Mouse (Mus musculus): ENCODE results near the gene Rsph9. TPM values are rescaled to one million over a fixed set of nuclear protein-coding genes. Genes with fewer than 3 reads are reported as not detected.

Rsph9 gene
- polyA plus RNA-seq, 1 experiment from 2014 or later: 11.1 TPM

DNA sequence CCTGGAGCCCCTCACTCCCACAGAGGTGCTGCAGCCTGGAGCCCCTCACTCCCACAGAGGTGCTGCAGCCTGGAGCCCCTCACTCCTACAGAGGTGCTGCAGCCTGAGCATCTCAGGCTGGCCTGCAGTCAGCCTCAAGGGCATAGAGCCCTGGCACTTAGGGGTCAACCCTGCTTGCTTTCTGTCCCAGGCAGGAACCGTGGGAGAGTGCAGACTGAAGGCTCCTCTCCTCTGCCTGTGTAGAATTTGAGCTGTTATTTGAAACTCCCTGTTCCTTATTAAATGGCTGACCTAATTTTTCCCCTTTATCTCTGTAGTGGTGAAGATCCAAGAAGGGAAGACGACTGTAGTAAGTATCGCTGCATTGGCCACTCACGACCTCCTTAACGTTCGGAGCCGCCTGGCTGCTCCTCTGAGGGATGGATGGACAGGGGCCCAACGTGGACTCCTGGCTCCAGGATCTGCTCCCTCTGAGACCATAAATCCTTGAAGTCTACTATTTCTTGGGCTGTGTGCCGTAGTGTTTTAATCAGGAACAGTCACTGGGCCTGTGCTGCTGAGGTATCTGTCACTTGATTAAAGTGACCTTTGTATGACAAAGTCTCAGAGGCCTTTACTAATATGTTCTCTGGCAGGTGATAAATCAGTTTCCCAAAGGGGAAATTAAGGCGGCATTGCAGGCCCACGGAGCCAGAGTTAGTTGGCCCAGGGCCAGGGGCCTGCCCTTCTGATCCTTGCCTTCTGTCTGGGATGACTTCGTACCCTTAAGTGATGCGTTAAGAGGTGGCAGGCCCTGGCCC lies 26.2 kb downstream of the Rsph9 start:
- WGBS: 26% methylated on average over 13 of the region's 13 CpGs
- H3K27ac ChIP-seq: no peak overlapping the region

GRCm38 (mm10) chr17:46116881-46117280 lies 27.1 kb downstream of the Rsph9 start:
- no peak overlapping the region for H3K4me2 ChIP-seq (replicated peaks)
- H3K9me3 ChIP-seq: no peaks in the 10 kb centered on the region
- H3K36me3 ChIP-seq: peaks cover 38% of the 10 kb centered on the region
- WGBS: 79% methylated on average over 3 of the region's 3 CpGs
- peak overlapping the region; percentile 45; the same call in 1 of the 2 replicates for H3K9ac ChIP-seq
- H3K27me3 ChIP-seq: no peaks in the 10 kb centered on the region
- H3K4me1 ChIP-seq: peaks cover 49% of the 10 kb centered on the region
- no peak overlapping the region for H3K27ac ChIP-seq
- H3K4me3 ChIP-seq: no peak overlapping the region
- ATAC-seq (ENCODE audit: low FRiP score, low read depth): no peak

More for the DNA sequence above, 26.2 kb downstream of the Rsph9 start:
- Histone ChIP-seq H3K9me3 (no peaks in the 10 kb centered on the region), H3K27me3 (no peaks in the 10 kb centered on the region), H3K4me2 (replicated peaks) (no peak overlapping the region), H3K4me3 (no peak overlapping the region), H3K9ac (peak overlapping the region; percentile 27; the same call in 1 of the 2 replicates), H3K4me1 (peaks cover 45% of the 10 kb centered on the region), H3K36me3 (peaks cover 48% of the 10 kb centered on the region)
- ATAC-seq (ENCODE audit: low FRiP score, low read depth): no peak

DNA sequence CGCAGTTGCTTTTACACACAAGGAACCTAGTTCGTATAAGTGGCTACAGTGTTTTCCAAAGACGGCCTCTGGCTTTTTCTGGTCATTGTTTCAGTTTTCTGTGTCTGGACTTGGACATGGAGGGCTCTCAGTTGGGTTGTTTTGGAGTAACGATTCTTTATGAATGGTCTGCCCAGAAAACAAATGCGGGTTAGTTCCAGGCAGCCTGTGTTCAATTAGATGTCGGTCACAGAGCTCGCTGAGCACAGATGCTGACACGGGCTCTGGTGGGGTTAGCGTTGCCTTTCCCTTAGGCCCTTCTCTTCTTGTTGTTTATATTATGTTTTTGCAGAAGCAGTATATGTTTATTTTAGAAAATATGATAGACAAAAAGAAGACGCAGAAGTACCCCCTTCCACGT lies 27.9 kb downstream of the Rsph9 start:
- ATAC-seq (ENCODE audit: low FRiP score, low read depth): no peak
- Histone ChIP-seq H3K4me3 (no peak overlapping the region), H3K9me3 (no peaks in the 10 kb centered on the region), H3K36me3 (peaks cover 36% of the 10 kb centered on the region), H3K9ac (no peak overlapping the region), H3K4me1 (peaks cover 55% of the 10 kb centered on the region), H3K27ac (0 out of 2 replicates have a peak overlapping the region, but pooled peaks have one; percentile 16), H3K27me3 (no peaks in the 10 kb centered on the region), H3K4me2 (replicated peaks) (0 out of 2 replicates have a peak overlapping the region, but pooled peaks have one; percentile 1)
- WGBS: 43% methylated on average over 11 of the region's 11 CpGs

GRCm38 (mm10) chr17:46115489-46115888 lies 28.5 kb downstream of the Rsph9 start:
- Histone ChIP-seq H3K27ac (peak overlapping the region; percentile 16; the same call in 1 of the 2 replicates), H3K4me3 (no peak overlapping the region), H3K27me3 (no peaks in the 10 kb centered on the region), H3K9ac (peak overlapping the region; percentile 25; the same call in 1 of the 2 replicates), H3K4me1 (peaks cover 55% of the 10 kb centered on the region), H3K4me2 (replicated peaks) (no peak overlapping the region), H3K36me3 (peaks cover 34% of the 10 kb centered on the region), H3K9me3 (no peaks in the 10 kb centered on the region)
- ATAC-seq (ENCODE audit: low FRiP score, low read depth): no peak
- 30% methylated on average over 2 of the region's 2 CpGs for WGBS

DNA sequence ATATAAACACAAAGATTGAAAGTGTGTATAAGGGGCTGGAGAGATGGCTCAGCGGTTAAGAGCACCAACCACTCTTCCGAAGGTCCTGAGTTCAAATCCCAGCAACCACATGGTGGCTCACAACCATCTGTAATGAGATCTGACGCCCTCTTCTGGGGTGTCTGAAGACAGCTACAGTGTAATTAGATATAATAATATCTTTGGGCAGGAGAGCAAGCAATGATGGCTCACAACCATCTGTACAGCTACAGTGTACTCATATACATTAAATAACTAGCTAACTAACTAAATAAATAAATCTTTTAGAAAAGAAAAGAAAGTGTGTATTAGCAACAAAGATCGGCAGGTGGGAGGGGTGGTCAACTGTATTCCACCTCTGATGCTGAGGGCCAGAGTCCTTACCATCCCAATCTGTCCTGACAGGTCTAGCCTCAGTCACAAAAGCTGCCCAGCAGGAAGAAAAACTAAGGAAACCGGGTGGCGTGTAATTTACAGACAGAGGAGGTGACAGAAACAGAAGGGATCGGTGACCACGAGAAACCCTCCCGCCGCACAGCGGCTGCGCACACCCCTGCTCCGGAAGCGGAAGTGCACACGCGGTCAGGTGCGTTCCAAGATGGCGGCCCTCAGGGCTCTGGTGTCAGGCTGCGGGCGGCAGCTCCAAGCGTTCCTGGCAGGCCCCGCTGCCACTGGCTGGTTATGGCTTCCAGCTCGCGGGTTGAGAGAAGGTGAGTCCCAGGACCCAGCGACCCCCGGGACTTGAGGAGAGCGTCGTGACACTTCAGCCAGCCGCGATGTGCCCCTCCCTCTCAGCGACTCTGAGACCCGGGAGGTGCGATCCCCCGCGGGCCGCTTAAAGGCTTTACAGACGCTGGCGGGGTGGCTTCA lies 33.4 kb downstream of the Rsph9 start, which contains the start of gene Mrps18a:
Gene Mrps18a, plus strand, starts transcription at position 585 of the 888 bp plus-strand sequence.
- 5% methylated on average over 38 of the region's 38 CpGs for WGBS
- H3K27ac ChIP-seq: peak within 1 kb of the TSS; percentile 55

GRCm38 (mm10) chr17:46108286-46108685 lies 35.7 kb downstream of the Rsph9 start:
- WGBS: 83% methylated on average over 4 of the region's 4 CpGs
- no peak overlapping the region for H3K4me3 ChIP-seq

More for the DNA sequence above, 33.4 kb downstream of the Rsph9 start, which contains the start of gene Mrps18a:
- Histone ChIP-seq H3K27me3 (peaks cover 4% of the 10 kb centered on the region), H3K4me1 (peaks cover 28% of the 10 kb centered on the region), H3K9ac (peak within 1 kb of the TSS; percentile 86), H3K4me2 (replicated peaks) (peak within 1 kb of the TSS; percentile 88), H3K4me3 (peak within 1 kb of the TSS; percentile 85), H3K36me3 (peaks cover 8% of the 10 kb centered on the region; the same call in 1 of the 2 replicates), H3K9me3 (no peaks in the 10 kb centered on the region)
- peak; percentile 91 for ATAC-seq (ENCODE audit: low FRiP score, low read depth)

GRCm38 (mm10) chr17:46104487-46104886 lies 39.5 kb downstream of the Rsph9 start:
- ATAC-seq (ENCODE audit: low FRiP score, low read depth): peak; percentile 91
- 0 out of 2 replicates have a peak overlapping the region, but pooled peaks have one; percentile 12 for H3K27ac ChIP-seq
- 0 out of 2 replicates have a peak overlapping the region, but pooled peaks have one; percentile 9 for H3K9ac ChIP-seq
- H3K27me3 ChIP-seq: peaks cover 3% of the 10 kb centered on the region
- H3K4me2 ChIP-seq (replicated peaks): peak overlapping the region; percentile 17
- peaks cover 12% of the 10 kb centered on the region for H3K4me1 ChIP-seq
- H3K36me3 ChIP-seq: no peaks in the 10 kb centered on the region
- H3K4me3 ChIP-seq: no peak overlapping the region
- WGBS: 14% methylated on average over 12 of the region's 12 CpGs
- no peaks in the 10 kb centered on the region for H3K9me3 ChIP-seq

More at GRCm38 (mm10) chr17:46108286-46108685, 35.7 kb downstream of the Rsph9 start:
- Histone ChIP-seq H3K9ac (no peak overlapping the region), H3K36me3 (peaks cover 2% of the 10 kb centered on the region; the same call in 1 of the 2 replicates), H3K27ac (no peak overlapping the region), H3K9me3 (no peaks in the 10 kb centered on the region), H3K4me1 (peaks cover 21% of the 10 kb centered on the region), H3K27me3 (peaks cover 4% of the 10 kb centered on the region), H3K4me2 (replicated peaks) (no peak overlapping the region)
- no peak for ATAC-seq (ENCODE audit: low FRiP score, low read depth)

DNA sequence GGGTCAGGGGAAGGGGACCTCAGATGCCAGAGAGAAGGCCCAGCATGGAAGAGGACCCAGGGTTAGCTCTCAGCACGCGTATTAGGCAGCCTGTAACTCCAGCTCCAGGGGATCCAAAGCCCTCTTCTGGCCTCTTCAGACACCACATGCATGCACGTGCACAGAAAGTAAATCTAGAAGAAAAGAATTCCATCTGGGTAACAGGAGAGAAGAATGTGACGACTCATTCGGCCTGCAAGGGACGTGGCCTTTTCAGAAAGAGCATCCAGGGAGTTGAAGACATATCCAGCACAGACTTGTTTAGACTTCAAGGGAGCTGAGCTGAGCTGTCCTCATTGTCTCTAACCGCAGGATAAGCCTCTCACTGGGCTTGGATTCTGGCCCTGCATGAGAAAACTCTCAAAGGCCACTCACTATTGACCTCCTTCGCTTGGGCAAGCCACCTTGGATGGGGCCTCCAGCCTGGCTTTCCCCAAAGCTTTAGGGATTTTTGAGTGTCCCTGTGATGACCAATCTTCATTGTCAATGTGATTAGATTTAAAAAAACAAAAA lies 41.3 kb downstream of the Rsph9 start:
- Histone ChIP-seq H3K9ac (no peak overlapping the region), H3K36me3 (no peaks in the 10 kb centered on the region), H3K4me1 (peaks cover 12% of the 10 kb centered on the region), H3K9me3 (no peaks in the 10 kb centered on the region), H3K27ac (no peak overlapping the region), H3K4me2 (replicated peaks) (no peak overlapping the region), H3K4me3 (no peak overlapping the region), H3K27me3 (no peaks in the 10 kb centered on the region)
- WGBS: 65% methylated on average over 8 of the region's 8 CpGs
- no peak for ATAC-seq (ENCODE audit: low FRiP score, low read depth)

- ATAC-seq (ENCODE audit: low FRiP score, low read depth): no peak
- no peaks in the 10 kb centered on the region for H3K36me3 ChIP-seq
- no peak overlapping the region for H3K4me3 ChIP-seq
- no peaks in the 10 kb centered on the region for H3K9me3 ChIP-seq
- H3K27me3 ChIP-seq: no peaks in the 10 kb centered on the region
- H3K4me2 ChIP-seq (replicated peaks): no peak overlapping the region
- H3K4me1 ChIP-seq: peaks cover 12% of the 10 kb centered on the region
- no peak overlapping the region for H3K27ac ChIP-seq
- no peak overlapping the region for H3K9ac ChIP-seq
- 64% methylated on average over 9 of the region's 9 CpGs for WGBS
Measured at GRCm38 (mm10) chr17:46101906-46102305, 42.1 kb downstream of the Rsph9 start.

- WGBS: 53% methylated on average over 8 of the region's 8 CpGs
- H3K36me3 ChIP-seq: no peaks in the 10 kb centered on the region
Measured at GRCm38 (mm10) chr17:46098525-46098924, 45.5 kb downstream of the Rsph9 start.

DNA sequence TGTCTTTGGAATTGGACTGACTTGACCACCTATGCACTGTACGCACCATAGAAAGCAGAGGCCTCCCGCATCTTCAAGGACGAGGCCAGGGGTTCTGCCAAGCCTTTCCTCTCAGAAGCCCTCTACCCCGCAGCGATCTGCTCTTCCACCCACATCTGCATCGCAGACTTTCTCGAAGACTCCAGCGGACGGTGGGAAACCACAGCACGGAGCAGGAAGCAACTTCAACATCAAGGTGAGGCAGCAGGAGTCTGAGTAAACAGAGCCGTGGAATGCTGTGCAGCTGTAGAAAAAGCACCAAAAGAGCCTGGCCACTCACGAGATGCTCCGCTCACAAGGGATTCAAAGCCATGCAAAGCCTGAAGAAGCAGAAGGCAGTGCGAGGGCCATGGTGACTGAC lies 52.1 kb downstream of the Rsph9 start:
- Histone ChIP-seq H3K9me3 (no peaks in the 10 kb centered on the region), H3K9ac (no peak overlapping the region), H3K27me3 (peaks cover 3% of the 10 kb centered on the region; the same call in 1 of the 2 replicates), H3K36me3 (no peaks in the 10 kb centered on the region), H3K4me2 (replicated peaks) (no peak overlapping the region), H3K4me1 (peaks cover 7% of the 10 kb centered on the region), H3K27ac (no peak overlapping the region), H3K4me3 (no peak overlapping the region)
- no peak for ATAC-seq (ENCODE audit: low FRiP score, low read depth)
- 71% methylated on average over 14 of the region's 14 CpGs for WGBS

More at GRCm38 (mm10) chr17:46098525-46098924, 45.5 kb downstream of the Rsph9 start:
- no peak overlapping the region for H3K9ac ChIP-seq
- H3K4me2 ChIP-seq (replicated peaks): no peak overlapping the region
- H3K27me3 ChIP-seq: peaks cover 3% of the 10 kb centered on the region; the same call in 1 of the 2 replicates
- H3K9me3 ChIP-seq: no peaks in the 10 kb centered on the region
- no peak overlapping the region for H3K27ac ChIP-seq
- ATAC-seq (ENCODE audit: low FRiP score, low read depth): no peak
- no peaks in the 10 kb centered on the region for H3K4me1 ChIP-seq
- H3K4me3 ChIP-seq: no peak overlapping the region

Measured in limb, embryonic 13.5 days (tissue).